Mouse (Mus musculus): Measurements from ENCODE around the gene A530084C06Rik.

The A530084C06Rik gene

GRCm38 (mm10) chr13:31546784-31547183, 12.3 kb downstream of the A530084C06Rik start:
- DNase-seq (ENCODE audit: low read depth in 2 of 2, low spot score in 2 of 2), result no peak

GRCm38 (mm10) chr13:31543021-31543420, 16.1 kb downstream of the A530084C06Rik start:
- no peak for DNase-seq (ENCODE audit: low read depth in 2 of 2, low spot score in 2 of 2)

GRCm38 (mm10) chr13:31534726-31535125, 24.4 kb downstream of the A530084C06Rik start:
- DNase-seq (ENCODE audit: low read depth in 2 of 2, low spot score in 2 of 2), result no peak

- DNase-seq (ENCODE audit: low read depth in 2 of 2, low spot score in 2 of 2), result no peak
Observed at GRCm38 (mm10) chr13:31531651-31532061, 27.5 kb downstream of the A530084C06Rik start.

- DNase-seq (ENCODE audit: low read depth in 2 of 2, low spot score in 2 of 2), result no peak
Observed at GRCm38 (mm10) chr13:31531186-31531585, 27.9 kb downstream of the A530084C06Rik start.

- no peak for DNase-seq (ENCODE audit: low read depth in 2 of 2, low spot score in 2 of 2)
Observed at GRCm38 (mm10) chr13:31524976-31525375, 34.2 kb downstream of the A530084C06Rik start.

- no peak for DNase-seq (ENCODE audit: low read depth in 2 of 2, low spot score in 2 of 2)
Observed at GRCm38 (mm10) chr13:31518971-31519370, 40.2 kb downstream of the A530084C06Rik start.

GRCm38 (mm10) chr13:31518411-31518886, 40.7 kb downstream of the A530084C06Rik start:
- no peak for DNase-seq (ENCODE audit: low read depth in 2 of 2, low spot score in 2 of 2)

- DNase-seq (ENCODE audit: low read depth in 2 of 2, low spot score in 2 of 2), result no peak
Observed at GRCm38 (mm10) chr13:31515261-31515660, 43.9 kb downstream of the A530084C06Rik start.

GRCm38 (mm10) chr13:31506494-31507167, 52.5 kb downstream of the A530084C06Rik start:
- DNase-seq (ENCODE audit: low read depth in 2 of 2, low spot score in 2 of 2), result no peak
